Mouse (Mus musculus): ENCODE measurements around the gene Tfap2c. TPM values are rescaled to one million over a fixed set of nuclear protein-coding genes. Genes with fewer than 3 reads are reported as not detected.

Gene Tfap2c
- polyA plus RNA-seq, 1 experiment from 2014 or later: 23.4 TPM

GRCm38 (mm10) chr2:172543987-172544386 lies 5.4 kb upstream of the Tfap2c start:
- no peak overlapping the region for H3K4me2 ChIP-seq
- 20% methylated on average over 4 of the region's 4 CpGs for WGBS
- peaks cover 23% of the 10 kb centered on the region for H3K4me1 ChIP-seq
- no peak overlapping the region for H3K9ac ChIP-seq
- H3K4me3 ChIP-seq: no peak overlapping the region
- H3K9me3 ChIP-seq: peaks cover 7% of the 10 kb centered on the region
- H3K27ac ChIP-seq: no peak overlapping the region
- no peaks in the 10 kb centered on the region for H3K36me3 ChIP-seq
- H3K27me3 ChIP-seq: peaks cover 55% of the 10 kb centered on the region
- no peak for ATAC-seq (ENCODE audit: insufficient number of reproducible peaks, insufficient read depth, low FRiP score, low TSS enrichment, low read depth)

DNA sequence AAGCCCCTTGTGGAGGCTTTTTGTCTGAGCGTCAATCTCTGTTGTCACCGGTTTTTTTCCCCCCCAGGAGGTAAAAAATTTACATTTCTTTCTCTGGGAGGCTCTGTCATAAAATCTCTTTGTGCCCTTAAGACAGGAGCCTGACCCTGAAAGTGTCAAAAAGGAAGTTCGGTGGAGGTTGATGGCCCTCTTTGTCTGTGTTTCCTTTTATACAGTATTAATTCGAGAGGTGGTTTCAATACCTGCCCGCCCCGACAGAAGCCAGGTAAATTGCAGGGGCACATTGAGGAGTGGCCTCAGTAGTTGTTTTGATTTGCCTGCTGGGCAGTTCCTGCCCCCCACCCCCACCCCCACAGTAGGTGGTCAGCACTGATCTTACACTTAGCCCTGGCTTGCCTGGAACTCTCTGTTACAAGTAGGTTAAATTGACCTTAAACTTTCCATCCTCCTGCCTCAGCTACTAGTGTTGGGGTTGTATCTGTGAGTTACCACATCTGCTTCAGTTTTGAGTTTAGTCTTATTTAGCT lies 4.7 kb upstream of the Tfap2c start:
- Histone ChIP-seq H3K4me1 (peaks cover 29% of the 10 kb centered on the region), H3K9me3 (peaks cover 5% of the 10 kb centered on the region), H3K4me3 (no peak overlapping the region), H3K4me2 (no peak overlapping the region), H3K36me3 (no peaks in the 10 kb centered on the region), H3K9ac (no peak overlapping the region), H3K27me3 (peaks cover 61% of the 10 kb centered on the region), H3K27ac (no peak overlapping the region)
- ATAC-seq (ENCODE audit: insufficient number of reproducible peaks, insufficient read depth, low FRiP score, low TSS enrichment, low read depth): no peak
- 15% methylated on average over 6 of the region's 6 CpGs for WGBS

GRCm38 (mm10) chr2:172545592-172546235 lies 3.7 kb upstream of the Tfap2c start:
- Histone ChIP-seq H3K9ac (no peak overlapping the region), H3K4me3 (no peak overlapping the region), H3K27ac (no peak overlapping the region), H3K4me1 (peaks cover 38% of the 10 kb centered on the region), H3K9me3 (no peaks in the 10 kb centered on the region), H3K4me2 (no peak overlapping the region), H3K27me3 (peaks cover 72% of the 10 kb centered on the region), H3K36me3 (no peaks in the 10 kb centered on the region)
- ATAC-seq (ENCODE audit: insufficient number of reproducible peaks, insufficient read depth, low FRiP score, low TSS enrichment, low read depth): no peak
- WGBS: 12% methylated on average over 35 of the region's 35 CpGs

- H3K4me3 ChIP-seq: 0 out of 2 replicates have a peak overlapping the region, but pooled peaks have one; percentile 28
- H3K9ac ChIP-seq: no peak overlapping the region
- H3K27ac ChIP-seq: no peak overlapping the region
- H3K9me3 ChIP-seq: no peaks in the 10 kb centered on the region
- H3K27me3 ChIP-seq: peaks cover 80% of the 10 kb centered on the region
- peak overlapping the region; percentile 55 for H3K4me2 ChIP-seq
- H3K4me1 ChIP-seq: peaks cover 47% of the 10 kb centered on the region
- H3K36me3 ChIP-seq: no peaks in the 10 kb centered on the region
- ATAC-seq (ENCODE audit: insufficient number of reproducible peaks, insufficient read depth, low FRiP score, low TSS enrichment, low read depth): no peak
- WGBS: 17% methylated on average over 16 of the region's 16 CpGs
Observed at GRCm38 (mm10) chr2:172546551-172546950, 2.8 kb upstream of the Tfap2c start.

GRCm38 (mm10) chr2:172547116-172547515 lies 2.3 kb upstream of the Tfap2c start:
- Histone ChIP-seq H3K9me3 (no peaks in the 10 kb centered on the region), H3K27me3 (peaks cover 84% of the 10 kb centered on the region), H3K4me1 (peaks cover 51% of the 10 kb centered on the region), H3K36me3 (no peaks in the 10 kb centered on the region), H3K4me2 (peak overlapping the region; percentile 55), H3K27ac (no peak overlapping the region), H3K9ac (no peak overlapping the region), H3K4me3 (peak overlapping the region; percentile 28)
- ATAC-seq (ENCODE audit: insufficient number of reproducible peaks, insufficient read depth, low FRiP score, low TSS enrichment, low read depth): no peak
- WGBS: 1% methylated on average over 21 of the region's 21 CpGs

DNA sequence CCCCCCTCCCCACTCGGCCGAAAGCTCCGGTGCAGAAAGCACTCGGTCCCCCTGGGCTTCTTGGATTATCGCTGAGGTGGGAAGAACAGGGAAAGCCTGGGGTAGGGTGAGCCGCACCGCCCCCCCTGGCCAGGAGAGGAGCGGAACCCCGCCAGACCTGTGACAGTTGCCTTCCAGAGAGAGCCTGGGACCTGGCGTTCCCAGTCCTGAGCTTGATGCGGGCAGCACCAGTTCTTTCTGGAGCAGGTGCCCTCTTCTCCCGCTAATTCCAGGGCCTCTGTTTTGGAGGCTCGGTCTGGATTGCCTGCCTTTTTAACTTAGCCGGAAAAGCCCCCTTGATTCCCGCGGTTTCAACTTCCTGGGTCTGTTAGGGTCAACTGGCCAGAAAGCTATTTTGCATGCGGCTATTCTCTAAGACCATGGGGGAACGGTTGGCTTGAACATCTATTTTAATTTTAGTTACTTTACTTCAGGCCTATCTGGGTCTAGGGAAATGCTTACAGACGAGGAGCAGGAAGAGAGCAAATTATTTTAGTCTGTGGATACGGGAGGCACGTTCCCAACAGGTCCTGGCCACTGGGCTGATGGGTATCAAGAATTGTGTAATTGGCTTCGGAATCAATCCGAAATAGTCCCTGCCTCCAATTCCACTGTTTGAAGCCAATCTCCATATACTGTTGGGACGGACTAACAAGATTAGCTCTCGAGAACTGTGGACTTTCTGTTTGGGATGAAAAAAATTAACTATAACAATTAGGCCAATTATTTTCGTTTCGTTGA lies 1.4 kb upstream of the Tfap2c start:
- Histone ChIP-seq H3K4me1 (peaks cover 53% of the 10 kb centered on the region), H3K4me3 (peak overlapping the region; percentile 28), H3K27me3 (peaks cover 92% of the 10 kb centered on the region)

DNA sequence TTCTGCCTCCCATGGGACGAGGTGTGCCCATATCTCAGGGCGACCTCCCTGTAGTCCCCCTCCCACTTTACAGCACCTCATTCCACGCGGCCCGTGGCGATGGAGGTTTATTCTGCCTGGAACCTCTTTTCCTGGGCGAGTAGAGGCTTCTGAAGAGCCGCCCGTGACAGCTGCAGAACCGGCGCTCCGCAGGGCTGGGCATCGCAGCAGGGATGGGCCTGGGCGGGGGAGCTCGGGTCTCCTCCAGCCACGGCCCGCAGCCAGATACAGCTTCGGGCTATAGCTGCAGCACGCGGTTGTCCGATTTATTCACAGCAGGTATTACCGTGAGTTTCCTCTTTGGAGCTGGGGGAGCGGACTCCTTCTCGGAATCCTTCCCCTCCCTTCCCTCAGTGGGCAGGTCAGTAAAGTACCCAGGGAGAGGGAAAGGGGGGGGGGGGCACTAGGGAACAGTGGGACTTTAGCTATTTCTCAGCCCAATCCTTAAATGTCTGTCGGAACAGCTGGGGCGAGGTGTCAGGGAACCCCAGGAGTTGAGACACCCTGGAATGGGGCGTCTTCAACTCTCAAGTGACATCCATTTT lies 629 bp upstream of the Tfap2c start:
- no peak for ATAC-seq (ENCODE audit: insufficient number of reproducible peaks, insufficient read depth, low FRiP score, low TSS enrichment, low read depth)
- Histone ChIP-seq H3K9ac (peak overlapping the region; percentile 74; the same call in 1 of the 2 replicates), H3K9me3 (no peaks in the 10 kb centered on the region), H3K27me3 (peaks cover 97% of the 10 kb centered on the region), H3K4me2 (peak overlapping the region; percentile 83), H3K36me3 (no peaks in the 10 kb centered on the region), H3K4me3 (peak overlapping the region; percentile 54), H3K27ac (no peak overlapping the region), H3K4me1 (peaks cover 61% of the 10 kb centered on the region)
- WGBS: under 1% methylated on average over 27 of the region's 27 CpGs

More for the DNA sequence above, 1.4 kb upstream of the Tfap2c start:
- no peak overlapping the region for H3K9ac ChIP-seq
- no peaks in the 10 kb centered on the region for H3K9me3 ChIP-seq
- 3% methylated on average over 27 of the region's 27 CpGs for WGBS
- peak overlapping the region; percentile 83 for H3K4me2 ChIP-seq
- ATAC-seq (ENCODE audit: insufficient number of reproducible peaks, insufficient read depth, low FRiP score, low TSS enrichment, low read depth): no peak
- H3K36me3 ChIP-seq: no peaks in the 10 kb centered on the region
- no peak overlapping the region for H3K27ac ChIP-seq

DNA sequence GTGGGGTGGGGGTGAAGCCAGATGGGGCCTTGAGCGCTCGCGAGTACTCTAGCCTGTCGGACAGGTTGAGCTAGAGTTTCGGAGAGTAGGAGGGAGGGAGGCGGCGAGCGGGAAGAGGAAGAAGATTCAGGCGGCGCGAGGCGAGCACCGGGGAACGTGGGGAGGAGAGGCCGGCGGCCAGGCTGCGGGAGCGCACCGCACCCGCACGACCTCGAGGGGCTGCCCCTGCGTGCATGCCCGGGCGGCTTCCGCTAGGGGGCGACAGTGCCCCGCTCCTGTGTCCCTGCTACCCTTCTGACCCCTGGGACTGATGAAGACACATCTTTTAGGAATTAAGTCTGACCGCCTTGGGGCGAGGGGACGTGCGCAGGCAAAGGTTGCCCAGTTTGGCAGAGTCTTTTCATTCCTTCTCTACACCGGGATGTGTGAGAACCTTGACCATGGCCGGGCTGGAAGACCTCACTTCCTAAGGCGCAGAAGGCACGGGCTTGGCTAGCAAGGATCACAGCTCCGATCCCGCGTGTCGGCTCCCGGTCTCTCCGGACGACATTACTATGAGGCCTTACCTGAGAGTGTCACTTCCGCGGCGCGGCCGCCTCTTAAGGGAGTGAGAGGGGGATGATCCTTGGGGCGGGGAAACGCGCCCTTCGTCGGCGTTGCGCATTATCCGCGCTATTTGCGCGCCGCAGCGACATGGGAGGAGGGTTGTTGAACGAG lies 1.1 kb downstream of the Tfap2c start:
- Histone ChIP-seq H3K4me2 (peak overlapping the region; percentile 83), H3K4me1 (peaks cover 70% of the 10 kb centered on the region)
- WGBS: under 1% methylated on average over 62 of the region's 62 CpGs

DNA sequence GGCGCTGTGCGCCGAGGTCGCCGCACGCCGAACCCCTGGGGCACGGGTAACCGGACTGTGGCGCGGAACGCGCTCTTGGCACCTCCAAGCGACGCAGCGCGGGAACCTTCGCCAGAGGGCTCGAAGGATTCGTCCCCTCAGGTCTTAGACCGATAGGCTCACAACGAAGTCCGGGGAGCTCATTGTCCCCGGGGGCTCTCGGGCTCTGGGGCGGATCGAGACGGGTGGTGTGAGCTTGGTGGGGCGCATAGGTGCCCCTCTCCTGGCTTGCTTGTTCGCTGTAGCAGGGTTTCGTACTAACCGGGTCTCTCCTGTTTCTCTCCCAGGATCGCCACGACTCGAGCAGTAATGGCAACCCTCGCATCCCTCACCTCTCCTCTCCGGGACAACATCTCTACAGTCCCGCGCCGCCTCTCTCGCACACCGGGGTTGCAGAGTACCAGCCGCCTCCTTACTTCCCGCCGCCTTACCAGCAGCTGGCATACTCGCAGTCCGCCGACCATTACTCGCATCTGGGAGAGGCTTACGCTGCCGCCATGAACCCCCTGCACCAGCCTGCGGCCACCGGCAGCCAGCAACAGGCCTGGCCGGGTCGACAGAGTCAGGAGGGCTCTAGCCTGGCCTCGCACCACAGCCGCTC lies 1.8 kb downstream of the Tfap2c start:
- Histone ChIP-seq H3K4me2 (peak overlapping the region; percentile 83), H3K36me3 (peaks cover 9% of the 10 kb centered on the region; the same call in 1 of the 2 replicates), H3K4me1 (peaks cover 70% of the 10 kb centered on the region), H3K9ac (peak overlapping the region; percentile 76), H3K9me3 (no peaks in the 10 kb centered on the region), H3K4me3 (peak overlapping the region; percentile 54), H3K27me3 (peaks cover 85% of the 10 kb centered on the region), H3K27ac (peak overlapping the region; percentile 71)
- ATAC-seq (ENCODE audit: insufficient number of reproducible peaks, insufficient read depth, low FRiP score, low TSS enrichment, low read depth): no peak
- WGBS: under 1% methylated on average over 57 of the region's 57 CpGs

More for the DNA sequence above, 1.1 kb downstream of the Tfap2c start:
- Histone ChIP-seq H3K9ac (peak overlapping the region; percentile 76), H3K9me3 (no peaks in the 10 kb centered on the region), H3K4me3 (peak overlapping the region; percentile 54), H3K36me3 (peaks cover 2% of the 10 kb centered on the region; the same call in 1 of the 2 replicates), H3K27me3 (peaks cover 92% of the 10 kb centered on the region), H3K27ac (peak overlapping the region; percentile 71)
- ATAC-seq (ENCODE audit: insufficient number of reproducible peaks, insufficient read depth, low FRiP score, low TSS enrichment, low read depth): peak; percentile 60

DNA sequence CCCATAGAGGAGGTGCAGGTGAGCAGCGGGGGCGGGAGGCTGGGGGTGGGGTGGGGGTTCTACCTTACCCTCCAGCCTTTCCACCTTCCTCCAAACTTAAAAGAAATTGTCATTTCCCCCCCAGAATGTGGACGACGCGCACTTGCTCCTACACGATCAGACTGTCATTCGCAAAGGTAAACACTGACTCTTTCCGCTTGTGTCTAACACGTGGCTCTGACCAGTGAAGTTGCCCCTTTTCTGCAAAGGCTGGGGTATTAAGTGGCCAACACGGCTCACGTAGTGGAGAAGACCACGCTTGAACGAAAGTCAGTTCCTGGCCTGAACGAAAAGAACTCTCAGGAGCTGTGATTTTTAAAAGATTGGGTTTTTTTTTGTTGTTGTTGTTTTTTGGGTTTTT lies 2.5 kb downstream of the Tfap2c start:
- Histone ChIP-seq H3K4me2 (peak overlapping the region; percentile 83), H3K4me1 (peaks cover 66% of the 10 kb centered on the region), H3K9ac (peak overlapping the region; percentile 76), H3K27ac (no peak overlapping the region), H3K4me3 (peak overlapping the region; percentile 54), H3K27me3 (peaks cover 79% of the 10 kb centered on the region), H3K9me3 (no peaks in the 10 kb centered on the region), H3K36me3 (peaks cover 9% of the 10 kb centered on the region; the same call in 1 of the 2 replicates)
- 5% methylated on average over 14 of the region's 14 CpGs for WGBS
- no peak for ATAC-seq (ENCODE audit: insufficient number of reproducible peaks, insufficient read depth, low FRiP score, low TSS enrichment, low read depth)

Measured in embryonic facial prominence, embryonic 13.5 days (tissue).